Mouse (Mus musculus) adipose tissue, adult 10 weeks (tissue): ENCODE results near the gene Il10ra. TPM values are rescaled to one million over a fixed set of nuclear protein-coding genes. Genes with fewer than 3 reads are reported as not detected.

ENCODE experiments used
- polyA plus RNA-seq: library from polyadenylated mRNA; stranded (reverse); fragments of 350-450 nt; fragmentation: Illumina TruSeq; extraction: RNeasy Lipid Tissue Mini Kit (QIAGEN cat#74804); gene quantifications from one replicate; pipeline ENCODE4 v1.2.3, GENCODE M21; 2014; ENCODE audit warnings: low read depth, low replicate concordance

Il10ra gene
- polyA plus RNA-seq, result 8.3 TPM

DNA sequence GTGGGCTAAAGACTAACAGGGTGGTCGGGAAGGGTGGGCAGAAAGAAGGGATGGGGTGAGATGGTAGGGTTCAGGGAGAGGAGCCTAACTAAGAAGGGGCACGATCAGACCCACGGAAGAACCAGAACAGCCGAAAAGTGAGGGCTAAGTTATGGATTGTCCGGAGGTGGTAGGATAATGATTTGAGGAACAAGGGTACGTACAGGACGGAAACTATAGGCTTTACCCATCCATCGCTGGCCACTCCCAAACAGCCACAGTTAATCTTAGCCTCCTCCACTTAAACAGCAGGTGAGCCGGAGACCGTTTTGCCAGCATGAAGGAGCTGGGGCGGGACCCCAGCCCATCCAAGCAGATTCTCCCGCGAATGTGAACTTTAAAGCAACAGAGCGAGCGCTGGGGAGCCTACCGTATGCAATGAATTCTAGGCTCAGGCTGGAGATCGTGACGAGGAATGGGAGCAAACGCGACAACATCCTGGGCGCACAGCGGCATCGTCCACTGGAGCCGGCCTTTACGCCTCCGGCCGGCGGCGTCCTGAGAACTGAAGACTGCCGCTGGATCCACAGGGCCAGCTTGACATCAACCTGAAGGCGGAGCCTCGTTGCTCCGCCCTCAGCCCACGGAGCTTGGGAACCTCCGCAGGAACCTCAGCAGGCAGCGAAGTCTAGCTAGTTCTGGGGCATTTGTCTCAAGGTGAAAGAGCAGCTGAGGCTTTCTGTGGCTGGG, at the start of gene Il10ra:
TSS of gene Il10ra (minus strand) at position 553 of the 729 bp plus-strand sequence.

Other genes with a start within 250 kb of the Il10ra start
- gene Mpzl2, start 229.3 kb downstream of the Il10ra start, polyA plus RNA-seq, result 30.8 TPM
- 6.7 TPM for gene Mpzl3, start 214.0 kb downstream of the Il10ra start, polyA plus RNA-seq
- gene Jaml, start 190.0 kb downstream of the Il10ra start, polyA plus RNA-seq, result 33.8 TPM
- 6.5 TPM for gene Scn2b, start 151.4 kb downstream of the Il10ra start, polyA plus RNA-seq
- gene Scn4b, start 130.8 kb downstream of the Il10ra start, polyA plus RNA-seq, result 0.82 TPM
- not detected for gene BC049352, start 87.1 kb downstream of the Il10ra start, polyA plus RNA-seq
- gene Tmprss4, start 65.1 kb downstream of the Il10ra start, polyA plus RNA-seq, result 0.67 TPM
- 1.2 TPM for gene Tmprss13, start 50.0 kb upstream of the Il10ra start, polyA plus RNA-seq
- 36.6 TPM for gene Fxyd6, start 101.0 kb upstream of the Il10ra start, polyA plus RNA-seq
- 22.1 TPM for gene Fxyd2, start 130.5 kb upstream of the Il10ra start, polyA plus RNA-seq
- gene Dscaml1, start 157.5 kb upstream of the Il10ra start, polyA plus RNA-seq, result 1.6 TPM